18 mouse cellular contexts compared by ENCODE assay signal in genomic region chr6:135196707-135197106, GRCm38 (mm10). TPM values are rescaled to one million over a fixed set of nuclear protein-coding genes. Genes with fewer than 3 reads are reported as not detected.
DNase-seq lines count a peak whose midpoint lies in the region; ATAC-seq lines count a peak whose summit lies in the region.
"Had no signal": no experiment of that assay in that cellular context is flagged by ENCODE, and none has a peak within 500 bp of the region (broad histone marks: within the 10 kb centered on the region; RNA-seq: fewer than 3 reads in every experiment).

No protein-coding gene starts in this region.

- H3K36me3 ChIP-seq in kidney, embryonic 16.5 days (ENCODE audit: insufficient read depth, low read length) = no peaks in the 10 kb centered on the region
- H3K36me3 ChIP-seq in forebrain, embryonic 11.5 days (ENCODE audit: control insufficient read depth, insufficient read depth, low read length) = no peaks in the 10 kb centered on the region
- no peaks in the 10 kb centered on the region for H3K36me3 ChIP-seq in forebrain, embryonic 15.5 days
- H3K36me3 ChIP-seq: neural tube, embryonic 12.5 days had no signal

- no peak overlapping the region for H3K4me3 ChIP-seq in kidney, embryonic 16.5 days (ENCODE audit: low read length)
- no peak overlapping the region for H3K4me3 ChIP-seq in forebrain, embryonic 11.5 days (ENCODE audit: low read depth, low read length)
- H3K4me3 ChIP-seq in forebrain, embryonic 15.5 days = no peak overlapping the region
- H3K4me3 ChIP-seq: neural tube, embryonic 12.5 days had no signal

- no peak overlapping the region for H3K9ac ChIP-seq in kidney, embryonic 16.5 days (replicated peaks; ENCODE audit: low read length)
- no peak overlapping the region for H3K9ac ChIP-seq in forebrain, embryonic 11.5 days (ENCODE audit: low read length)
- H3K9ac ChIP-seq in forebrain, embryonic 15.5 days (replicated peaks) = no peak overlapping the region
- H3K9ac ChIP-seq: neural tube, embryonic 12.5 days had no signal

- H3K27me3 ChIP-seq in kidney, embryonic 16.5 days (ENCODE audit: insufficient read depth, low read length) = no peaks in the 10 kb centered on the region
- no peaks in the 10 kb centered on the region for H3K27me3 ChIP-seq in forebrain, embryonic 11.5 days (ENCODE audit: control insufficient read depth, insufficient read depth, low read length)
- no peaks in the 10 kb centered on the region for H3K27me3 ChIP-seq in forebrain, embryonic 15.5 days
- H3K27me3 ChIP-seq: neural tube, embryonic 12.5 days had no signal

- ATAC-seq in kidney, embryonic 16.5 days (ENCODE audit: low FRiP score, low TSS enrichment) = no peak
- peak; percentile 68 for ATAC-seq in megakaryocyte-erythroid progenitor cell, adult 5-6 weeks (replicated peaks; ENCODE audit: low FRiP score, low TSS enrichment, poor library complexity, severe bottlenecking)
- ATAC-seq in monocyte, adult 5-6 weeks (replicated peaks; ENCODE audit: insufficient number of reproducible peaks, low FRiP score, low TSS enrichment, poor library complexity, severe bottlenecking) = no peak
- no peak for ATAC-seq in forebrain, embryonic 11.5 days (replicated peaks; ENCODE audit: low FRiP score)
- no peak for ATAC-seq in forebrain, embryonic 15.5 days (replicated peaks)
- ATAC-seq: inflammation-experienced regulatory T-cells, adult 6 months; midbrain, embryonic 16.5 days had no signal

- H3K9me3 ChIP-seq in kidney, embryonic 16.5 days (ENCODE audit: low read length) = no peaks in the 10 kb centered on the region
- no peaks in the 10 kb centered on the region for H3K9me3 ChIP-seq in forebrain, embryonic 11.5 days (ENCODE audit: control insufficient read depth, low read length)
- no peaks in the 10 kb centered on the region for H3K9me3 ChIP-seq in forebrain, embryonic 15.5 days
- H3K9me3 ChIP-seq: neural tube, embryonic 12.5 days had no signal

- 62% methylated on average over 8 of the region's 8 CpGs for WGBS in kidney, embryonic 16.5 days
- 82% methylated on average over 8 of the region's 8 CpGs for WGBS in forebrain, embryonic 11.5 days
- WGBS in forebrain, embryonic 15.5 days = 86% methylated on average over 8 of the region's 8 CpGs

- H3K4me1 ChIP-seq in kidney, embryonic 16.5 days (ENCODE audit: insufficient read depth, low read length) = peaks cover 20% of the 10 kb centered on the region
- H3K4me1 ChIP-seq in forebrain, embryonic 11.5 days (replicated peaks; ENCODE audit: control insufficient read depth, insufficient read depth, low read length) = no peaks in the 10 kb centered on the region; the same call in 1 of the 2 replicates
- H3K4me1 ChIP-seq in forebrain, embryonic 15.5 days = peaks cover 21% of the 10 kb centered on the region

- no peak for DNase-seq in kidney, postnatal 14 days
- DNase-seq in c-Kit-positive CD71-positive TER-119-negative erythroid progenitor cells, embryonic 14.5 days (ENCODE audit: low read depth) = peak; percentile 87
- DNase-seq in liver = peak; percentile 78
- DNase-seq in forebrain, embryonic 11.5 days (ENCODE audit: low spot score) = no peak
- DNase-seq: cerebellum, adult 9-10 months; heart, postnatal 36 days; lung, adult 18-20 months; retina, postnatal 1 day had no signal

- peak overlapping the region; percentile 41; the same call in 1 of the 2 replicates for H3K27ac ChIP-seq in kidney, embryonic 16.5 days (ENCODE audit: low read length)
- H3K27ac ChIP-seq in forebrain, embryonic 11.5 days (ENCODE audit: low read depth, low read length) = no peak overlapping the region
- no peak overlapping the region for H3K27ac ChIP-seq in forebrain, embryonic 15.5 days (replicated peaks)
- H3K27ac ChIP-seq: neural tube, embryonic 12.5 days had no signal

- H3K4me2 ChIP-seq in kidney, embryonic 16.5 days (replicated peaks; ENCODE audit: low read depth, low read length) = no peak overlapping the region
- H3K4me2 ChIP-seq in forebrain, embryonic 11.5 days (ENCODE audit: low read depth, low read length, severe bottlenecking) = no peak overlapping the region
- no peak overlapping the region for H3K4me2 ChIP-seq in forebrain, embryonic 15.5 days (replicated peaks)

RNA-seq across cellular contexts. Expression of gene Fam234b, which starts 1.1 kb away (rescaled TPM):
- 41.1 and 42.9 TPM in 2 replicates for polyA plus RNA-seq in kidney, embryonic 16.5 days (2015; fragmentation: Nextera tagmentation; extraction: Ambion mirVana)
- 57.4 and 66.3 TPM in 2 replicates for total RNA-seq in megakaryocyte-erythroid progenitor cell, adult 5-6 weeks (2014; fragmentation: Nextera tagmentation)
- total RNA-seq in megakaryocyte-erythroid progenitor cell, adult 5-6 weeks (2017) = 32.6 and 51.1 TPM in 2 replicates
- total RNA-seq in monocyte, adult 5-6 weeks (2017) = 0.86 to 3.1 TPM (median 1.3 TPM) in 3 replicates
- polyA plus RNA-seq in forebrain, embryonic 11.5 days (2014; fragmentation: Nextera tagmentation; extraction: Ambion mirVana) = 34.2 and 37.7 TPM in 2 replicates
- polyA plus RNA-seq in forebrain, embryonic 15.5 days (2015; fragmentation: Nextera tagmentation; extraction: Ambion mirVana) = 83.1 and 86.7 TPM in 2 replicates

RNA-seq across cellular contexts. Expression of gene Hebp1, which starts 1.1 kb away (rescaled TPM):
- polyA plus RNA-seq in kidney, embryonic 16.5 days (2015; fragmentation: Nextera tagmentation; extraction: Ambion mirVana) = 34.6 and 41.5 TPM in 2 replicates
- 109 and 112 TPM in 2 replicates for total RNA-seq in megakaryocyte-erythroid progenitor cell, adult 5-6 weeks (2014; fragmentation: Nextera tagmentation)
- 109 and 149 TPM in 2 replicates for total RNA-seq in megakaryocyte-erythroid progenitor cell, adult 5-6 weeks (2017)
- total RNA-seq in monocyte, adult 5-6 weeks (2017) = 1.1 to 4.2 TPM (median 1.6 TPM) in 3 replicates
- 3.0 and 4.0 TPM in 2 replicates for polyA plus RNA-seq in forebrain, embryonic 11.5 days (2014; fragmentation: Nextera tagmentation; extraction: Ambion mirVana)
- polyA plus RNA-seq in forebrain, embryonic 15.5 days (2015; fragmentation: Nextera tagmentation; extraction: Ambion mirVana) = 2.6 and 2.8 TPM in 2 replicates

RNA-seq across cellular contexts. Expression of gene Gsg1, which starts 57.4 kb away (rescaled TPM):
- polyA plus RNA-seq in kidney, embryonic 16.5 days (2015; fragmentation: Nextera tagmentation; extraction: Ambion mirVana) = 0.55 and 0.86 TPM in 2 replicates
- total RNA-seq in megakaryocyte-erythroid progenitor cell, adult 5-6 weeks (2014; fragmentation: Nextera tagmentation) = not detected in 2 replicates
- not detected in 2 replicates for total RNA-seq in megakaryocyte-erythroid progenitor cell, adult 5-6 weeks (2017)
- total RNA-seq in monocyte, adult 5-6 weeks (2017) = 0.29 to 0.75 TPM in 2 of 3 replicates, not detected in the other
- 0.29 and 0.99 TPM in 2 replicates for polyA plus RNA-seq in forebrain, embryonic 11.5 days (2014; fragmentation: Nextera tagmentation; extraction: Ambion mirVana)
- polyA plus RNA-seq in forebrain, embryonic 15.5 days (2015; fragmentation: Nextera tagmentation; extraction: Ambion mirVana) = 0.22 and 0.31 TPM in 2 replicates
- total RNA-seq: adrenal gland, adult 18-20 months; granulocyte monocyte progenitor cell, adult 5-6 weeks; left cerebral cortex, postnatal 10 days had no signal
- polyA plus RNA-seq: inflammation-experienced regulatory T-cells, adult 6 months had no signal

Comparison
In these comparisons a context has a peak if more than half of its experiments do, and no peak if none do; other contexts are left out.
1. DNase-seq: peak in c-Kit-positive CD71-positive TER-119-negative erythroid progenitor cells, embryonic 14.5 days (single experiment) and liver (single experiment); none in kidney, postnatal 14 days (single experiment) and forebrain, embryonic 11.5 days (single experiment).